Mouse (Mus musculus): Measurements from ENCODE around the gene Lnx1. TPM values are rescaled to one million over a fixed set of nuclear protein-coding genes. Genes with fewer than 3 reads are reported as not detected.

Gene Lnx1
- polyA plus RNA-seq, 1 experiment, result not detected

DNA sequence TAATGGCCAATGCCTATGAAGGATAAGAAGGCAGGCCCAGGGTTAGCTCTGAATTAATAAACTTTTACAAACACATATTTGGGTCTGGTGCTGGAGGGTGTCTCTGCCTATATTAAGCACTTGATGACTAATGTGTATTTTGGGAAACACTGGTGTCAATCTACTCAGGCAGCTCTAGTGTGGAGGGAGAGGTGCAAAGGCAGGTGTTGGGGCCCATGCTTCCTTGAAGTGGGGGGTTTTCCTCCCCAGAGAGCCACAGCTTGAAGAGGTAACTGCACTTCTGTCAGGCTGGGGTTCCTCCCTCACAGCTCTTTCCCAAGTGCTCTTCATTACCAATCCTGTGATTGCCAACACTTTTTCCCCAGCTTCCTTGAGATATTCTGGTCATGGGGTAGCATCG, 20.0 kb downstream of the Lnx1 start:
- no peaks in the 10 kb centered on the region for H3K4me1 ChIP-seq (ENCODE audit: control insufficient read depth, insufficient read depth, low read length)
- no peak overlapping the region for H3K4me3 ChIP-seq (ENCODE audit: insufficient read depth, low read length)
- H3K27ac ChIP-seq (ENCODE audit: insufficient read depth, low read length), result no peak overlapping the region
- TF ChIP-seq CTCF (IDR thresholded peaks at IDR 0.05; ENCODE audit: borderline replicate concordance, insufficient read depth, low read length) (no peak), POLR2A (IDR thresholded peaks at IDR 0.05; ENCODE audit: low read depth, low read length) (no peak)

DNA sequence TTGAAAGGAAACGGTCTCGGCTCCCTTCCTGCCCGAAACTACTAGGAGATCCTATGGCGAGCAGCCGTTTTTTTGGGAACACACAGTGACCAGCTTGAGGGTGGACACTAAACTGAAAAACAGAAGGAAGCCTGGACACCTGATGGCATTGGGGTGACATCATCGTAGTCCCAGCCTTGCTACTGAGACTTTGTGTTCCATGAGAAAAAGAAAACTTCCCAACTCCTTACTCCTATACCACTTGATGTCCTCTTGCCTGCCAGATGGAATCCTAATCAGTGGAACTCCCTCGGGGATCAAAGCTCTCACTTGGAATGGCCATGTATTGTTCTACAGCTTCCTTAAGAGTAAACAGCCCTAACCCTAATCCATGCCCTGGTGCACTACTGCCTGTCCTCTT, 23.1 kb downstream of the Lnx1 start:
- H3K4me3 ChIP-seq (ENCODE audit: insufficient read depth, low read length), result no peak overlapping the region
- H3K4me1 ChIP-seq (ENCODE audit: control insufficient read depth, insufficient read depth, low read length), result no peaks in the 10 kb centered on the region
- TF ChIP-seq POLR2A (IDR thresholded peaks at IDR 0.05; ENCODE audit: low read depth, low read length), result no peak
- TF ChIP-seq CTCF (IDR thresholded peaks at IDR 0.05; ENCODE audit: borderline replicate concordance, insufficient read depth, low read length), result no peak
- H3K27ac ChIP-seq (ENCODE audit: insufficient read depth, low read length), result no peak overlapping the region

GRCm38 (mm10) chr5:74678693-74679092, 24.0 kb downstream of the Lnx1 start:
- Histone ChIP-seq H3K27ac (ENCODE audit: insufficient read depth, low read length) (no peak overlapping the region), H3K4me1 (ENCODE audit: control insufficient read depth, insufficient read depth, low read length) (no peaks in the 10 kb centered on the region), H3K4me3 (ENCODE audit: insufficient read depth, low read length) (no peak overlapping the region)
- TF ChIP-seq POLR2A (IDR thresholded peaks at IDR 0.05; ENCODE audit: low read depth, low read length) (no peak), CTCF (IDR thresholded peaks at IDR 0.05; ENCODE audit: borderline replicate concordance, insufficient read depth, low read length) (no peak)

GRCm38 (mm10) chr5:74677399-74678338, 25.0 kb downstream of the Lnx1 start:
- Histone ChIP-seq H3K27ac (ENCODE audit: insufficient read depth, low read length) (no peak overlapping the region), H3K4me3 (ENCODE audit: insufficient read depth, low read length) (no peak overlapping the region), H3K4me1 (ENCODE audit: control insufficient read depth, insufficient read depth, low read length) (no peaks in the 10 kb centered on the region)
- no peak for TF ChIP-seq POLR2A (IDR thresholded peaks at IDR 0.05; ENCODE audit: low read depth, low read length)
- TF ChIP-seq CTCF (IDR thresholded peaks at IDR 0.05; ENCODE audit: borderline replicate concordance, insufficient read depth, low read length), result no peak

DNA sequence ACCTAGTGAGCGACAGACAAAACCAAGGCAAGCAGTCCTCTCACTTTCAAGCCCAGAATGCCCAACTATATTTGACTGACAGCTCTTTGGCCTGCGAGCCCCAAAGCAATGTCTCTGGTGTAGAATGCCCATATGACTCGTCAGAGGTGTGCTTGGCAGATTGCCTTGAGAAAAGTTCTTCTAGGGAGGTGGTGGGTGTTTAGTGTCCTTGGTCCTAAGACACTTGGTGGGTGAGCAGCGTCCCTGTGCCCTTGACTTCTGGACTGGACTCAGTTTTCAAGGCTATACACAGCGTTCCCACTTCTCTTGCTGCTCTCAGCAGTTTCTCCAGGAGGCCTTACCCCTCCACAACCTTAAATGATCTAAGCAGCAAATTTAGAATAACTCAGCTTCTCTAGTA, 30.2 kb downstream of the Lnx1 start:
- no peak for TF ChIP-seq POLR2A (IDR thresholded peaks at IDR 0.05; ENCODE audit: low read depth, low read length)
- no peak for TF ChIP-seq CTCF (IDR thresholded peaks at IDR 0.05; ENCODE audit: borderline replicate concordance, insufficient read depth, low read length)
- H3K27ac ChIP-seq (ENCODE audit: insufficient read depth, low read length), result no peak overlapping the region
- no peaks in the 10 kb centered on the region for H3K4me1 ChIP-seq (ENCODE audit: control insufficient read depth, insufficient read depth, low read length)
- H3K4me3 ChIP-seq (ENCODE audit: insufficient read depth, low read length), result no peak overlapping the region

GRCm38 (mm10) chr5:74670877-74671276, 31.8 kb downstream of the Lnx1 start:
- no peak overlapping the region for H3K4me3 ChIP-seq (ENCODE audit: insufficient read depth, low read length)
- no peaks in the 10 kb centered on the region for H3K4me1 ChIP-seq (ENCODE audit: control insufficient read depth, insufficient read depth, low read length)
- no peak overlapping the region for H3K27ac ChIP-seq (ENCODE audit: insufficient read depth, low read length)
- TF ChIP-seq CTCF (IDR thresholded peaks at IDR 0.05; ENCODE audit: borderline replicate concordance, insufficient read depth, low read length), result no peak
- no peak for TF ChIP-seq POLR2A (IDR thresholded peaks at IDR 0.05; ENCODE audit: low read depth, low read length)

DNA sequence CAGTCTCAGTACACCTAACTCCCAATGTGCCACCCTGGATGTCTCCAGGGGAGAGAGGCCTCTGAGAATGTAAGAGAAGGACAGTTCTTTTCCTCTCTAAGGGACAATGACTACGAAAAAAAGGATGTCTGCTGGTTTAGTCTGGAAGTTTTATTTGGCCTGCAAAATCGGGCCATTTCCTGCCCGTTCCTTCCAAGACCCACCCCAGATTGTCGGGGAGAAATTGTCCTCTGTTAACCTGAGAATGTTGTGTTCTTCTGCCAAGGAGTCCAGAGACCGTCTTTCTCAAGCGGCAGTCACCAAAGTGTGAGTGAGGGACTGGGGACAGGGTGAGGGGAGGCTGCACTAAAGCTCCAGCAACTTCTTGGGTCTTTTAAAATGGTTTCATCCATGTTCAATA, 32.8 kb downstream of the Lnx1 start:
- Histone ChIP-seq H3K4me1 (ENCODE audit: control insufficient read depth, insufficient read depth, low read length) (no peaks in the 10 kb centered on the region), H3K4me3 (ENCODE audit: insufficient read depth, low read length) (no peak overlapping the region), H3K27ac (ENCODE audit: insufficient read depth, low read length) (no peak overlapping the region)
- TF ChIP-seq POLR2A (IDR thresholded peaks at IDR 0.05; ENCODE audit: low read depth, low read length) (no peak), CTCF (IDR thresholded peaks at IDR 0.05; ENCODE audit: borderline replicate concordance, insufficient read depth, low read length) (no peak)

GRCm38 (mm10) chr5:74668956-74669355, 33.8 kb downstream of the Lnx1 start:
- H3K27ac ChIP-seq (ENCODE audit: insufficient read depth, low read length), result no peak overlapping the region
- no peak overlapping the region for H3K4me3 ChIP-seq (ENCODE audit: insufficient read depth, low read length)

GRCm38 (mm10) chr5:74662618-74663017, 40.1 kb downstream of the Lnx1 start:
- H3K27ac ChIP-seq (ENCODE audit: insufficient read depth, low read length), result peak overlapping the region; percentile 35
- H3K4me3 ChIP-seq (ENCODE audit: insufficient read depth, low read length), result no peak overlapping the region
- H3K4me1 ChIP-seq (ENCODE audit: control insufficient read depth, insufficient read depth, low read length), result peaks cover 4% of the 10 kb centered on the region; the same call in 1 of the 2 replicates
- TF ChIP-seq POLR2A (IDR thresholded peaks at IDR 0.05; ENCODE audit: low read depth, low read length) (no peak), CTCF (IDR thresholded peaks at IDR 0.05; ENCODE audit: borderline replicate concordance, insufficient read depth, low read length) (no peak)

More at GRCm38 (mm10) chr5:74668956-74669355, 33.8 kb downstream of the Lnx1 start:
- no peaks in the 10 kb centered on the region for H3K4me1 ChIP-seq (ENCODE audit: control insufficient read depth, insufficient read depth, low read length)
- TF ChIP-seq POLR2A (IDR thresholded peaks at IDR 0.05; ENCODE audit: low read depth, low read length) (no peak), CTCF (IDR thresholded peaks at IDR 0.05; ENCODE audit: borderline replicate concordance, insufficient read depth, low read length) (no peak)

Measured in embryonic fibroblast, embryonic 13.5 days (primary cell).